Mouse (Mus musculus) hindlimb bud, embryonic 11.5 days (tissue): ENCODE results near the gene Cep68.
A peak's percentile ranks its signal among the peaks of the same experiment; 100 is the strongest.

Experiments used
- DNase-seq: peaks from one replicate; pipeline ENCODE4 v3.0.0-alpha.2; 2012; ENCODE audit warnings: low read depth, low spot score; ENCODE audit errors: extremely low spot score

The Cep68 gene

GRCm38 (mm10) chr11:20205538-20205937 is 43.7 kb downstream of the Cep68 start:
- DNase-seq = no peak

- no peak for DNase-seq
Measured at GRCm38 (mm10) chr11:20204870-20205446, 44.3 kb downstream of the Cep68 start.

GRCm38 (mm10) chr11:20204321-20204720 is 44.9 kb downstream of the Cep68 start:
- DNase-seq = no peak

- DNase-seq = no peak
Measured at GRCm38 (mm10) chr11:20202299-20203011, 46.8 kb downstream of the Cep68 start.

GRCm38 (mm10) chr11:20201661-20202101 is 47.5 kb downstream of the Cep68 start:
- DNase-seq = no peak

- DNase-seq = peak; percentile 94
Measured at GRCm38 (mm10) chr11:20200713-20201575, 48.3 kb downstream of the Cep68 start, which contains the start of gene Rab1a. TSS of gene Rab1a (plus strand) at chr11:20201432.

- DNase-seq = no peak
Measured at GRCm38 (mm10) chr11:20193100-20193736, 56.0 kb downstream of the Cep68 start.

GRCm38 (mm10) chr11:20187271-20187670 is 62.0 kb downstream of the Cep68 start:
- DNase-seq = no peak
